Mouse (Mus musculus): ENCODE data around the gene 1700023F06Rik. TPM values are rescaled to one million over a fixed set of nuclear protein-coding genes. Genes with fewer than 3 reads are reported as not detected.

1700023F06Rik gene
- polyA plus RNA-seq, 1 experiment from 2014 or later = 0.12 TPM

Other genes starting within 250 kb of the 1700023F06Rik start
- 45.6 and 51.3 TPM in 2 replicates for gene Nmt1, start 180.4 kb downstream of the 1700023F06Rik start, polyA plus RNA-seq (2014; fragmentation: Nextera tagmentation; extraction: Ambion mirVana)
- 238 and 259 TPM in 2 replicates for gene Dcakd, start 180.2 kb downstream of the 1700023F06Rik start, polyA plus RNA-seq (2014; fragmentation: Nextera tagmentation; extraction: Ambion mirVana)
- gene Plcd3, start 106.9 kb downstream of the 1700023F06Rik start, polyA plus RNA-seq (2014; fragmentation: Nextera tagmentation; extraction: Ambion mirVana) = 0.63 and 0.86 TPM in 2 replicates
- 8.2 and 10.5 TPM in 2 replicates for gene Acbd4, start 106.9 kb downstream of the 1700023F06Rik start, polyA plus RNA-seq (2014; fragmentation: Nextera tagmentation; extraction: Ambion mirVana)
- 4.6 and 5.2 TPM in 2 replicates for gene Hexim1, start 92.3 kb downstream of the 1700023F06Rik start, polyA plus RNA-seq (2014; fragmentation: Nextera tagmentation; extraction: Ambion mirVana)
- gene Hexim2, start 76.1 kb downstream of the 1700023F06Rik start, polyA plus RNA-seq (2014; fragmentation: Nextera tagmentation; extraction: Ambion mirVana) = 5.0 and 6.3 TPM in 2 replicates
- gene Fmnl1, start 37.5 kb downstream of the 1700023F06Rik start, polyA plus RNA-seq (2014; fragmentation: Nextera tagmentation; extraction: Ambion mirVana) = 0.65 and 0.87 TPM in 2 replicates
- gene Spata32, start 9.9 kb upstream of the 1700023F06Rik start, polyA plus RNA-seq (2014; fragmentation: Nextera tagmentation; extraction: Ambion mirVana) = 0.15 TPM in 1 of 2 replicates, not detected in the other
- 2.3 and 3.3 TPM in 2 replicates for gene Map3k14, start 58.9 kb upstream of the 1700023F06Rik start, polyA plus RNA-seq (2014; fragmentation: Nextera tagmentation; extraction: Ambion mirVana)
- 2.4 and 2.8 TPM in 2 replicates for gene Arhgap27, start 155.1 kb upstream of the 1700023F06Rik start, polyA plus RNA-seq (2014; fragmentation: Nextera tagmentation; extraction: Ambion mirVana)
- 6.4 and 7.6 TPM in 2 replicates for gene Plekhm1, start 204.1 kb upstream of the 1700023F06Rik start, polyA plus RNA-seq (2014; fragmentation: Nextera tagmentation; extraction: Ambion mirVana)

Measured in midbrain, embryonic 11.5 days (tissue).